Mouse (Mus musculus): Measurements from ENCODE around the gene Arhgap27.

DNA sequence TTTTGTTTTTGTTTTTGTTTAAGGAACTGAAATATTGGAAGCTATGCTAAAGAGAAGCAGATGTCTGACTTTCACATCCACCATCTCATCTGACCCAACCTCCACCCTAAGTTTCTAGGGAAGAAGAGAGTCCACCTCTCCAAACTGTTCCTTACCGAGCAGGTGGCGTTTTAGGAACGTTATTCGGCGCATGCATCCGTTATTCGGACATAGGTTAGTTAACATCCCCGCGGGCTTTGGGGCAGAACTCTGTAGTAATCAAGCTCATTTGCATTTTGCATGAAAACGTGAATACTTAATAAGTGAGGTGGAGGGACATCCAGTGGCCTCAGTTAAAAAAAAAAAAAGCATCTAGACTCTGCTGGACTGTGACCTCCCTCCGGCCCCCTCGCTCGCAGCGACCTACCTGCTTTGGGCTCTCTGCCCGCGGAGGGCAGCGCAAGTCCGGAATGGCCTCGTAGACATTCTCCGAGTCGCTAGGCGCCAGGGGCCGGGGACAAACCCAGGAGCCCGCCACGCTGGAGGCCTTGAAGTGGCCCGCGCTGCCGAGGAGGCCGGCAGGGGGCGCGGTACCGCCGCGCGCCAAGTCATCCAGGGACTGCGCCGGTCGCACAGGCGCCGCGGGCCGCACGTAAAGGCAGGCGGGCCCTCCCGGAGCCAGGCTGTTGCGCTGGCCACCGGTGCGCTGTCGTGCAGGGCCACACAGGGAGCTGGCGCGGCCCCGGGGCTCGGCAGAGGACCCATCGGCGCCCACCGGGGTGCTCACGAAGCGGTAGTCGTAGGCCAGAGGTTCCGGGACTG lies 3.5 kb downstream of the Arhgap27 start:
- TF ChIP-seq CTCF (conservative IDR thresholded peaks at IDR 0.05; ENCODE audit: insufficient read depth, insufficient read length, low read depth, low read length) (peak; percentile 63), POLR2A (IDR thresholded peaks at IDR 0.05; ENCODE audit: low read depth, low read length) (no peak)

Data from kidney, adult 2 months (tissue).